Mouse (Mus musculus): ENCODE results near the gene Obp1b. TPM values are rescaled to one million over a fixed set of nuclear protein-coding genes. Genes with fewer than 3 reads are reported as not detected.
"Not testable (repeated sequence)": the region's sequence is repeated elsewhere in the genome, so short reads cannot be mapped to it uniquely, and the experiment has no call there.

Obp1b gene
- not detected in 2 replicates for polyA plus RNA-seq (2012; rRNA removed)

- not testable (repeated sequence) for H3K4me3 ChIP-seq (replicated peaks; ENCODE audit: extremely low read depth, low read depth, low read length); H3K4me1 ChIP-seq (ENCODE audit: control insufficient read depth, insufficient read depth, low read length); DNase-seq
- no CpG with 5 or more reads among the region's 3 CpGs for WGBS
These were observed at the start of gene Obp1b for GRCm38 (mm10) chrX:78186477-78186876. Obp1b (plus strand) TSS chrX:78186777.

- 52% methylated on average over 1 of the region's 1 CpGs for WGBS
- H3K4me3 ChIP-seq (replicated peaks; ENCODE audit: extremely low read depth, low read depth, low read length); H3K4me1 ChIP-seq (ENCODE audit: control insufficient read depth, insufficient read depth, low read length); DNase-seq: not testable (repeated sequence)
These were observed 15.6 kb downstream of the Obp1b start for GRCm38 (mm10) chrX:78202220-78202619.

GRCm38 (mm10) chrX:78202829-78203228, 16.3 kb downstream of the Obp1b start:
- H3K4me1 ChIP-seq (ENCODE audit: control insufficient read depth, insufficient read depth, low read length) = no peaks in the 10 kb centered on the region
- WGBS = 83% methylated on average over 5 of the region's 5 CpGs
- no peak overlapping the region for H3K4me3 ChIP-seq (replicated peaks; ENCODE audit: extremely low read depth, low read depth, low read length)
- no peak for DNase-seq
- TF ChIP-seq CTCF (IDR thresholded peaks at IDR 0.05; ENCODE audit: insufficient read depth, low read length) (no peak), POLR2A (IDR thresholded peaks at IDR 0.05; ENCODE audit: borderline replicate concordance, extremely low read depth, low read depth, low read length) (no peak)

Other genes starting within 250 kb of the Obp1b start
- gene Obp1a, start 95.4 kb upstream of the Obp1b start, polyA plus RNA-seq (2012; rRNA removed) = not detected in 2 replicates
- not detected in 2 replicates for gene Gm5938, start 61.3 kb upstream of the Obp1b start, polyA plus RNA-seq (2012; rRNA removed)
- gene Gm14743, start 59.1 kb downstream of the Obp1b start, polyA plus RNA-seq (2012; rRNA removed) = not detected in 2 replicates
- gene 4930480E11Rik, start 182.9 kb downstream of the Obp1b start, polyA plus RNA-seq (2012; rRNA removed) = not detected in 2 replicates

Measured in lung, adult 2 months (tissue).